Mouse (Mus musculus): ENCODE measurements around the gene Mob1b. TPM values are rescaled to one million over a fixed set of nuclear protein-coding genes. Genes with fewer than 3 reads are reported as not detected.

Mob1b gene
- polyA plus RNA-seq, 1 experiment from 2014 or later: 32.6 TPM

Other genes starting within 250 kb of the Mob1b start
- gene Enam, start 232.9 kb upstream of the Mob1b start, polyA plus RNA-seq (2016; fragmentation: Nextera tagmentation; extraction: Ambion mirVana): not detected in 2 replicates
- gene Jchain, start 193.0 kb upstream of the Mob1b start, polyA plus RNA-seq (2016; fragmentation: Nextera tagmentation; extraction: Ambion mirVana): 0.24 TPM in 1 of 2 replicates, not detected in the other
- 47.4 and 49.1 TPM in 2 replicates for gene Utp3, start 166.4 kb upstream of the Mob1b start, polyA plus RNA-seq (2016; fragmentation: Nextera tagmentation; extraction: Ambion mirVana)
- gene Rufy3, start 155.8 kb upstream of the Mob1b start, polyA plus RNA-seq (2016; fragmentation: Nextera tagmentation; extraction: Ambion mirVana): 15.2 and 15.9 TPM in 2 replicates
- 88.2 and 90.1 TPM in 2 replicates for gene Grsf1, start 44.7 kb upstream of the Mob1b start, polyA plus RNA-seq (2016; fragmentation: Nextera tagmentation; extraction: Ambion mirVana)
- 48.3 and 49.1 TPM in 2 replicates for gene Dck, start 44.1 kb downstream of the Mob1b start, polyA plus RNA-seq (2016; fragmentation: Nextera tagmentation; extraction: Ambion mirVana)
- 5.6 TPM in 2 replicates for gene Slc4a4, start 166.0 kb downstream of the Mob1b start, polyA plus RNA-seq (2016; fragmentation: Nextera tagmentation; extraction: Ambion mirVana)

Measured in heart, embryonic 12.5 days (tissue).